In the genomic region with DNA sequence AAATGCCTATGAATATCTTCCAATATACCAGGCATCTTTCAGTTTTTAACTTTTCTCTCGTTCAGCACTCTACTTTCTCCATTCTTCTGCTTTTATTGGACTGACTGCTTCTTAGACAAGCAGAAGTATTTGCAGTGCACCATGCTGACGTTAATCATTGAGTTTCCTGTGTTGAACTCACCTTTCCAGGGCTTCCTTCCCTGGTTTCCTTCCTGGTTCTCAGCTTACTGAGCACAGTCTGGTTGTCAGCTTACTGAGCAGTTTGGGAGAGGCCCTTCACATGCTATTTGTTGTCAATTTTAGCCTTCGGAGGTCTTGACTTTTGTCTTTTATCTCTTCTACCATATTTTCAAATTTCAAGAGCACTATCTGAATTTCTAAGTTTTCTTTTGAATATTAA, we compare ENCODE assay signal across 32 mouse cellular contexts. TPM values are rescaled to one million over a fixed set of nuclear protein-coding genes. Genes with fewer than 3 reads are reported as not detected.
DNase-seq lines count a peak whose midpoint lies in the region; ATAC-seq and TF ChIP-seq lines count a peak whose summit lies in the region.
"Had no signal": no experiment of that assay in that cellular context is flagged by ENCODE, and none has a peak within 500 bp of the region (broad histone marks: within the 10 kb centered on the region; RNA-seq: fewer than 3 reads in every experiment).

No protein-coding gene starts in this region.

- no peak for ATAC-seq in frontal cortex, adult (ENCODE audit: low TSS enrichment)
- ATAC-seq: CD4-positive, CD25-positive, alpha-beta regulatory T cell, adult 4 months; forebrain, postnatal 0 days; inflammation-experienced regulatory T-cells, adult 6 months had no signal

- TF ChIP-seq EP300 in heart, adult 2 months (IDR thresholded peaks at IDR 0.05; ENCODE audit: insufficient read depth, low read depth, low read length), result no peak

- H3K27me3 ChIP-seq in heart, adult 2 months (ENCODE audit: control insufficient read depth, insufficient read depth, low read length), result no peaks in the 10 kb centered on the region
- H3K27me3 ChIP-seq: embryonic facial prominence, embryonic 13.5 days; hindbrain, embryonic 15.5 days; liver, embryonic 12.5 days; megakaryocyte, embryonic 14.5 days; midbrain, embryonic 12.5 days; neural tube, embryonic 12.5 days had no signal

- WGBS in heart, adult 2 months, result 48% methylated on average over 3 of the region's 3 CpGs

- H3K9ac ChIP-seq in heart, adult 2 months (ENCODE audit: low read depth, low read length), result no peak overlapping the region
- H3K9ac ChIP-seq: embryonic facial prominence, embryonic 13.5 days; forebrain, postnatal 0 days; hindbrain, embryonic 15.5 days; liver, embryonic 12.5 days; liver, postnatal 0 days; midbrain, embryonic 12.5 days; neural tube, embryonic 12.5 days had no signal

- peak overlapping the region; percentile 88 for H3K27ac ChIP-seq in heart, adult 2 months
- H3K27ac ChIP-seq: embryonic facial prominence, embryonic 13.5 days; forebrain, embryonic 10.5 days; hindbrain, embryonic 15.5 days; layer of hippocampus, adult 2 months; liver, embryonic 12.5 days; midbrain, embryonic 12.5 days; neural tube, embryonic 12.5 days; stomach, postnatal 0 days had no signal

- H3K4me1 ChIP-seq in heart, adult 2 months (ENCODE audit: control insufficient read depth, insufficient read depth, low read length), result peaks cover 8% of the 10 kb centered on the region
- H3K4me1 ChIP-seq: embryonic facial prominence, embryonic 13.5 days; hindbrain, embryonic 15.5 days; megakaryocyte, embryonic 14.5 days; midbrain, embryonic 12.5 days; neural tube, embryonic 12.5 days had no signal

- no peak overlapping the region for H3K4me3 ChIP-seq in heart, adult 2 months
- H3K4me3 ChIP-seq: embryonic facial prominence, embryonic 13.5 days; forebrain, embryonic 10.5 days; hindbrain, embryonic 10.5 days; hindbrain, embryonic 15.5 days; layer of hippocampus, adult 2 months; liver, embryonic 12.5 days; megakaryocyte, embryonic 14.5 days; midbrain, embryonic 12.5 days; myocyte; neural tube, embryonic 12.5 days had no signal

- H3K79me2 ChIP-seq in heart, adult 2 months (replicated peaks; ENCODE audit: control insufficient read depth, insufficient read depth, low read length), result no peaks in the 10 kb centered on the region

- TF ChIP-seq POLR2A in heart, adult 2 months (IDR thresholded peaks at IDR 0.05; ENCODE audit: insufficient read depth, low read depth, low read length), result peak; percentile 31; the same call in 1 of the 2 replicates

- DNase-seq in heart, adult 2 months, result no peak
- DNase-seq in heart, postnatal 10 days, result no peak
- peak; percentile 54 for DNase-seq in kidney, adult 9 months
- DNase-seq in kidney, postnatal 4 days, result no peak
- DNase-seq in lung, postnatal 25 days (ENCODE audit: low spot score), result peak; percentile 6
- DNase-seq in lung, postnatal 10 days, result no peak
- DNase-seq in layer of hippocampus, adult 8-10 months (ENCODE audit: low spot score in 2 of 2), result no peak
- DNase-seq: adrenal gland, postnatal 25 days; cerebellum, adult 18-20 months; cerebellum, postnatal 10 days; forebrain, postnatal 0 days; gastrocnemius, postnatal 14 days; left cerebral cortex, postnatal 4 days; liver, postnatal 0 days; lung, postnatal 4 days; right cerebral cortex, adult 18-20 months; thymus, adult 18-20 months; thymus, postnatal 25 days had no signal

- intact Hi-C loops in heart, adult 2 months (cut with DNase I), result loop anchor here (2.0 to 10.0 kb wide), 2 partner anchors 28 to 68 kb away; no protein-coding TSS in a partner anchor
- intact Hi-C loops in heart, postnatal 10 days (cut with DNase I), result loop anchor here (5.0 kb wide), 1 partner anchor 71 kb away; no protein-coding TSS in a partner anchor

- no peak for TF ChIP-seq CTCF in heart, adult 2 months (IDR thresholded peaks at IDR 0.05)

- peaks cover 20% of the 10 kb centered on the region for H3K36me3 ChIP-seq in heart, adult 2 months (ENCODE audit: control insufficient read depth, insufficient read depth, low read length)
- H3K36me3 ChIP-seq: embryonic facial prominence, embryonic 13.5 days; hindbrain, embryonic 15.5 days; liver, embryonic 12.5 days had no signal

RNA-seq across cellular contexts. Expression of a gene that starts 31.0 kb away (rescaled TPM):
- total RNA-seq in heart, adult 2 months (2021), result 10 to 100 TPM; 16.3 to 18.6 TPM
- 8.0 and 9.2 TPM in 2 replicates for polyA plus RNA-seq in heart, adult 2 months (2012; rRNA removed)
- 10 to 100 TPM; 29.9 to 32.3 TPM for total RNA-seq in heart, postnatal 10 days (2021)
- total RNA-seq in layer of hippocampus, adult 8-10 months (2022), result 10 to 100 TPM; 36.2 to 45.3 (median 40.6) TPM
- polyA plus RNA-seq: inflammation-experienced regulatory T-cells, adult 6 months; myocyte had no signal

Comparison
In these comparisons a context has a peak if more than half of its experiments do, and no peak if none do; other contexts are left out.
1. DNase-seq: peak in kidney, adult 9 months (single experiment) and lung, postnatal 25 days (single experiment); none in heart, adult 2 months (0 of 2), heart, postnatal 10 days (0 of 2), kidney, postnatal 4 days (0 of 2), lung, postnatal 10 days (single experiment) and layer of hippocampus, adult 8-10 months (0 of 2).